Mouse (Mus musculus) ES-E14 (cell line): ENCODE results near the gene 2810004N23Rik. TPM values are rescaled to one million over a fixed set of nuclear protein-coding genes. Genes with fewer than 3 reads are reported as not detected.

Source experiments
- DNase-seq: peaks from one replicate; pipeline ENCODE4 v3.0.0-alpha.2; 2013; ENCODE audit warnings: low read depth, low spot score
- H3K27ac ChIP-seq: 2 replicates; pipeline ENCODE4 v1.5.1; 2012; ENCODE audit warnings: low read depth, mild to moderate bottlenecking, low read length, moderate library complexity, mixed read lengths; ENCODE audit not compliant: poor library complexity, insufficient read depth, severe bottlenecking
- H3K36me3 ChIP-seq: 2 replicates; pipeline ENCODE4 v1.6.1; 2012; ENCODE audit warnings: mild to moderate bottlenecking, low read length, moderate library complexity, mixed read lengths; ENCODE audit not compliant: control insufficient read depth, poor library complexity, insufficient read depth, severe bottlenecking
- H3K4me1 ChIP-seq, 2 experiments: fragments of 150-350 bp in 1 of 2; sonication (generic) in 1 of 2; 2 replicates each; pipeline ENCODE4 v1.6.1; 2012; ENCODE audit warnings: low read length in 2 of 2, mild to moderate bottlenecking in 1 of 2, mixed read lengths in 1 of 2; ENCODE audit not compliant: control insufficient read depth in 2 of 2, insufficient read depth in 2 of 2, poor library complexity in 1 of 2
- H3K4me3 ChIP-seq, 2 experiments: fragments of 150-350 bp in 1 of 2; sonication (generic) in 1 of 2; 2 replicates each; pipeline ENCODE4 v1.5.1; 2012; ENCODE audit warnings: low read length in 2 of 2, low read depth in 1 of 2, mild to moderate bottlenecking in 1 of 2, mixed read lengths in 1 of 2; ENCODE audit not compliant: insufficient read depth in 1 of 2, poor library complexity in 1 of 2, severe bottlenecking in 1 of 2
- H3K9ac ChIP-seq: 2 replicates; pipeline ENCODE4 v1.6.1; 2012; ENCODE audit warnings: low read depth, mild to moderate bottlenecking, low read length, mixed read lengths; ENCODE audit not compliant: poor library complexity, insufficient read depth, severe bottlenecking
- H3K9me3 ChIP-seq: fragments of 150-350 bp; sonication (generic); 2 replicates; pipeline ENCODE4 v1.6.1; 2012; ENCODE audit warnings: low read depth, mild to moderate bottlenecking, low read length; ENCODE audit not compliant: control insufficient read depth, insufficient read depth
- CHD2 ChIP-seq: IDR thresholded peaks from 2 replicates; pipeline ENCODE4 v1.6.1; 2014; ENCODE audit warnings: mild to moderate bottlenecking, low read depth, low read length, inconsistent platforms
- HCFC1 ChIP-seq: IDR thresholded peaks from 2 replicates; pipeline ENCODE4 v1.6.1; 2012; ENCODE audit warnings: low read length, inconsistent platforms, borderline replicate concordance; ENCODE audit not compliant: insufficient read depth
- MAFK ChIP-seq: IDR thresholded peaks from 2 replicates; pipeline ENCODE4 v1.6.1; 2014; ENCODE audit warnings: mild to moderate bottlenecking, low read depth, low read length, inconsistent platforms; ENCODE audit not compliant: insufficient read depth
- ZC3H11A ChIP-seq: IDR thresholded peaks from 2 replicates; pipeline ENCODE4 v1.6.1; 2012; ENCODE audit warnings: low read depth, mild to moderate bottlenecking, inconsistent platforms, low read length, borderline replicate concordance
- ZNF384 ChIP-seq: IDR thresholded peaks from 2 replicates; pipeline ENCODE4 v1.6.1; 2012; ENCODE audit warnings: low read depth, low read length, inconsistent platforms
- in situ Hi-C, 2 experiments: fragments of 600-800 bp; cut with MboI; formaldehyde crosslinking; loops; one replicate each; pipeline ENCODE4 v1.15.1; 2025; ENCODE audit warnings: low sequenced_read_pairs in 2 of 2, inconsistent platforms in 1 of 2; ENCODE audit not compliant: unreplicated experiment in 2 of 2
- total RNA-seq: library from RNA; depleted of rRNA; stranded (reverse); fragments of 300-350 nt; gene quantifications from 2 replicates; pipeline ENCODE4 v1.2.3, GENCODE M21; 2012

2810004N23Rik gene
- total RNA-seq, 1 experiment = 83.6 TPM

DNA sequence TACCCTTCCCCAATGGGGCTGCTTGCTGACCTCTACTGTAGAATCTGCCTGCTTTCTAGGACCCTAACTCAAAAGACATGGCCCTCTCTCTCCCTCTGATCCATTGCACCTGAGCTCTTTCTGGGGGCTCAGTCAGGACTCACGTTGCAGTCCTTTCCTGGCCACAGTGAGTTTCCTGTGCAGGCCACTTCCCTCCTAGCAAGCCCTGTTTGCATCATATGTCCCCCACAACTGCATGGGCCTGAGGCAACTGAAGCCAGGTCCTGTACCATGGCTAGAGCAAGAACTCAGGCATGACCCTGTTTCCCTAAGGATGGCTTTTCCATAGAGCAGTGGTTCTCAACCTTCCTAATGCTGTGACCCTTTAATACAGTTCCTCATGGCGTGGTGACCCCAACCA is 25.0 kb downstream of the 2810004N23Rik start:
- TF ChIP-seq CHD2 = no peak
- no peak for TF ChIP-seq ZNF384
- TF ChIP-seq HCFC1 = no peak
- no peak for TF ChIP-seq ZC3H11A
- no peak for TF ChIP-seq MAFK
- in situ Hi-C loops = no loop called here
- DNase-seq = no peak
- peaks cover 0 to 6% of the 10 kb centered on the region in 2 experiments; a peak in 1 of 4 replicates for H3K4me1 ChIP-seq
- no peak overlapping the region for H3K27ac ChIP-seq
- H3K36me3 ChIP-seq = peaks cover 35% of the 10 kb centered on the region
- H3K4me3 ChIP-seq = no peak overlapping the region
- no peaks in the 10 kb centered on the region for H3K9me3 ChIP-seq
- no peak overlapping the region for H3K9ac ChIP-seq

DNA sequence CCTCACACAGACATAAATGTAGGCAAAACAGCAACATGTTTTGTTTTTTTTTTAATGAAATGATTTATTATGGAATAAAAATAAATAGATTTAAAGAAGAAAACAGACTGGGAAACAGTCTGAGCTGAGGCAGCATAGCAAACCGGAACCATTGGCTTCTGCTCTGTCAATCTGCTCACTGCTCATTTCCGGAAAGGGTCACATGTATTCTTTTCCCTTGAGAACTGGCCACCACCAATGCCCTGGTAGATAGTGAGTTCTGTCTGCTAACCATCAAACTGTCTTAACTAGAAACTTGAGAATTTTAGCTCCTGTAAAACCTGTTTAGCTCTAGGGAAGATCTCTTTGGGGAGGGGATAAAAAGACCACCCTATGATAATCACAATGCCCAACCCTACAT is 26.0 kb downstream of the 2810004N23Rik start:
- DNase-seq = no peak
- Histone ChIP-seq H3K4me1 (peaks cover 0 to 6% of the 10 kb centered on the region in 2 experiments; a peak in 1 of 4 replicates), H3K4me3 (no peak overlapping the region), H3K36me3 (peaks cover 32% of the 10 kb centered on the region), H3K9ac (no peak overlapping the region), H3K27ac (no peak overlapping the region), H3K9me3 (no peaks in the 10 kb centered on the region)
- TF ChIP-seq CHD2 (no peak), HCFC1 (no peak), ZNF384 (no peak), ZC3H11A (no peak), MAFK (no peak)
- in situ Hi-C loops = no loop called here

DNA sequence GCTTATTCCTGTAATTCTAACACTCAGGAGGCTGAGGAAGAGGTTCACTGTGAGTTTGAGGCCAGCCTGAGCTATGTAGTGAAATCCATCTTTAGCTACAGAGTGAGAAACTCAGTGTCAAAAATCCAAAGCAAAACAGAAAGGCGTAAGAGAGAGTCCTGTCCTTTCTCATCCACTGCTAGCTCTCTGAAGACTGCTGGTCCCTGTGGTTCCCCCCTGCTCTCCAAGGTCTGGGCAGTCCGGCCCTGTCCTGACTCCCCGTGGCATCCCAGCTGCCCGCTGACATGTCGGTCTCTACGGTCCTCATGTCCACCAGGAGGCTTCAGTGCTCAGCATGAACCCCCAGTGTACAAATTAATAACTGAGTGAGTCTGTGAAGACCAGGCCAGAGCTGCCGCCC is 26.6 kb downstream of the 2810004N23Rik start:
- H3K36me3 ChIP-seq = peaks cover 27% of the 10 kb centered on the region
- TF ChIP-seq HCFC1 = no peak
- in situ Hi-C loops = no loop called here

DNA sequence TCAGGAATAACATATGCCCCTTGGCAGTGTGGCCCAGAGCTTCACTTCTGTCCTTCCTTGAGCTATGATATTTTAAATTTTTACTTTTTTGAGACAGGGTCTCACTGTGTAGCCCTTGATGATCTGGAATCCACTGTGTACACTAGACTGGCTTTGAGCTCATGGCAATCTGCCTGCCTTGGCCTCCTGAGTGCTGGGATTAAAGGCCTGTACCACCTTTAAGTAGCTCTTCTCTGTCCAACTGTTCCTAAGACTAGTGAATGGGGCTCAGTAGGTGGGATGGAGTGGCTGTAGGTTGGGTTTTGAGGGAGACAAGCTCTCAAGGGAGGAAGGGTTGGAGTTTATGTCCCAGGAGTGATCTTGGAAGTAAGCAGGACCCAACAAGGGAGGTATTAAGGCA is 27.1 kb downstream of the 2810004N23Rik start:
- DNase-seq = no peak
- peaks cover 0 to 6% of the 10 kb centered on the region in 2 experiments; a peak in 1 of 4 replicates for H3K4me1 ChIP-seq
- H3K9ac ChIP-seq = no peak overlapping the region
- in situ Hi-C loops = no loop called here
- H3K27ac ChIP-seq = no peak overlapping the region
- peaks cover 22% of the 10 kb centered on the region for H3K36me3 ChIP-seq
- TF ChIP-seq ZC3H11A (no peak), MAFK (no peak), CHD2 (no peak), ZNF384 (no peak), HCFC1 (no peak)
- no peak overlapping the region for H3K4me3 ChIP-seq
- no peaks in the 10 kb centered on the region for H3K9me3 ChIP-seq

More for the DNA sequence above, 26.6 kb downstream of the 2810004N23Rik start:
- no peak for DNase-seq
- Histone ChIP-seq H3K27ac (no peak overlapping the region), H3K9me3 (no peaks in the 10 kb centered on the region), H3K4me1 (peaks cover 0 to 6% of the 10 kb centered on the region in 2 experiments; a peak in 1 of 4 replicates), H3K9ac (no peak overlapping the region), H3K4me3 (no peak overlapping the region)
